Mouse (Mus musculus): ENCODE results near the gene Sept1. TPM values are rescaled to one million over a fixed set of nuclear protein-coding genes. Genes with fewer than 3 reads are reported as not detected.

Sept1 gene
- polyA plus RNA-seq, 1 experiment: 170 TPM

DNA sequence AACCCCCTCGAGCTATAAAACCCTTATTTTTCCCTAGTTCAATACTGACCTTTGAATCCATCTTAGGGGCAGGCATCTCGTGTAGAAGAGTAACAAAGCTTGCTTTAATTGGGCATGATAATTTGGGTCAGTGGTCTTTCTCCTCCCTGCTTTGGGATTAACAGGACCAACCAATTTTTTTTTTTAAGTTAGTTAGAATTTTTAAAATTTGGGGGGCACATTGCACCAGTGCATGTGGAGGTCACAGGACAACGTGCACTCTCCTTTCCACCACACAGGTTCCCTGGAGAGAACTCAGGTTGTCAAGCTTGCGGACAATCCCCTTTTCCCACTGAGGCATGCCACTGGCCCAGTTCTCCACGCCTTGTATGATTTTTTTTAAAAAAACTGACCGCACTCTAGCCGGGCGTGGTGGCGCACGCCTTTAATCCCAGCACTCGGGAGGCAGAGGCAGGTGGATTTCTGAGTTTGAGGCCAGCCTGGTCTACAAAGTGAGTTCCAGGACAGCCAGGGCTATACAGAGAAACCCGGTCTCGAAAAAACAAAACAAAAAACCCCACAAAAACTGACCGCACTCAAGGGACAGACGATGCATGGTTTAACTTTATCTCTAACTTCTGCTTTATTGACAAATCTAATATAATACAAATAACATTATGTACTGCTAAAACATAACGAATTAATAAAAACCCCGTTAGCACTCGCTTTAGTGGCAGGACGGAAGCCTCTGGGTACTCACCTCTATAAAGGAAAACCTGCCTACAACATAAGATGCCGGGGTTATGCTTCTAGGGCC, 906 bp downstream of the Sept1 start:
- TF ChIP-seq GATA1 (IDR thresholded peaks at IDR 0.05; ENCODE audit: low read length): no peak

GRCm38 (mm10) chr7:127231376-127231775, 1.6 kb downstream of the Sept1 start:
- TF ChIP-seq GATA1 (IDR thresholded peaks at IDR 0.05; ENCODE audit: low read length): no peak

GRCm38 (mm10) chr7:127228615-127229303, 4.2 kb downstream of the Sept1 start:
- no peak for TF ChIP-seq GATA1 (IDR thresholded peaks at IDR 0.05; ENCODE audit: low read length)

- TF ChIP-seq GATA1 (IDR thresholded peaks at IDR 0.05; ENCODE audit: low read length): no peak
These were observed 7.6 kb downstream of the Sept1 start for GRCm38 (mm10) chr7:127225147-127225995.

- TF ChIP-seq GATA1 (IDR thresholded peaks at IDR 0.05; ENCODE audit: low read length): no peak
These were observed 8.3 kb downstream of the Sept1 start for GRCm38 (mm10) chr7:127224616-127225015.

- no peak for TF ChIP-seq GATA1 (IDR thresholded peaks at IDR 0.05; ENCODE audit: low read length)
These were observed 9.1 kb downstream of the Sept1 start for GRCm38 (mm10) chr7:127223515-127224478.

DNA sequence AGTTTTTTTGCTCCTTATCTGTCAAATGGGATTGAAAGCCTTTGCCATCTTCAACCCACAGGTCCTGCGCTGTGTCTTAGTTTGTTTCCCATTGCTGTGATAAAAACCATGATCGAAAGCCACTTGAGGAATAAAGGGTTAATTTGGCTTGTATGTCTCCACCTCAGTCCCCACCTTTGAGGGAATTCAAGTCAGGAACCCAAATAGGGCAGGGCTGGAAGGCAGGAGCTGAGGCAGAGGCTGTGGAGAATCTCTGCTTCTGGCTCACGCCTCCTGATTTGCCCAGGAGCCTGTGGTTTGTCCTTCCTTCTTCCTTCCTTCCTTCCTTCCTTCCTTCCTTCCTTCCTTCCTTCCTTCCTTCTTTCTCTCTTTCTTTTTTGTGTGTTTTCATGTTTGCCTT, 9.8 kb downstream of the Sept1 start:
- TF ChIP-seq GATA1 (IDR thresholded peaks at IDR 0.05; ENCODE audit: low read length): no peak

DNA sequence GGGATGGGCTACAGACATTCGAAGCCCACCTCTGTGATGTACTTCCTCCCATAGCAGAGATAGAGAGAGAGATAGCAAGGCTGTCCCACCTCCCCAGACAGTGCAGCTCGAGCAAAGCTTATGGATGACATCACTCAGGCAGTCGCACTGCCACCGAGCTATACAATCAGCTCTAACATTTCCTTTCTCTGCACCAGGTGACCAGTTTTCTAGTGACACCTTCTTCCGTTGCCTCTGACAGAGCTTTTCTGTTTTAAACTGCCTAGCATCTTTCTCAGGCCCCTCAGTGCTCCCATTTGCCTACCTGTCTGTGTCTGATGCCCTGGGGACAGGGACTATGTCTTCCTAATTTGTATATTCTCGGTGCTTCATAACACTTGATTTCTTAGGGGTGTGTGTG, 12.5 kb downstream of the Sept1 start:
- no peak for TF ChIP-seq GATA1 (IDR thresholded peaks at IDR 0.05; ENCODE audit: low read length)

DNA sequence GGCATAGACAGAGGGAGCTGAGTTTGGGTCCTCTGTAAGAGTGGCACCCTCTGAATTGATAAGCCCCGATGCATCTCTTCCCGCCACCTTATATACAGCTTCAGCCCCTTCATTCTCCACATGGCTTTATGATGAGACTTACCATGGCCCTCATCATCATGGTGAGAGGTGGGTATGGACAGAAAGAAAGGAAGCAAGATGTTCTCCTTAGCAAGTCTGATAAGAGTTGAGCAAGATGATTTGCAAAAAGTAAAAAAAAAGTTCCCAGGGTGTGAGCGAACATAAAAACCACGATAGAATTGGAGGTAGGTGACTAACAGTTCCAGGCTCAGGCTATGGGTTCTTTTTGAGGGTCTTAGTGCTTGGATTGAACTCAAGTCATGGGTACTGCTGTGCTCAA, 14.3 kb downstream of the Sept1 start:
- no peak for TF ChIP-seq GATA1 (IDR thresholded peaks at IDR 0.05; ENCODE audit: low read length)

DNA sequence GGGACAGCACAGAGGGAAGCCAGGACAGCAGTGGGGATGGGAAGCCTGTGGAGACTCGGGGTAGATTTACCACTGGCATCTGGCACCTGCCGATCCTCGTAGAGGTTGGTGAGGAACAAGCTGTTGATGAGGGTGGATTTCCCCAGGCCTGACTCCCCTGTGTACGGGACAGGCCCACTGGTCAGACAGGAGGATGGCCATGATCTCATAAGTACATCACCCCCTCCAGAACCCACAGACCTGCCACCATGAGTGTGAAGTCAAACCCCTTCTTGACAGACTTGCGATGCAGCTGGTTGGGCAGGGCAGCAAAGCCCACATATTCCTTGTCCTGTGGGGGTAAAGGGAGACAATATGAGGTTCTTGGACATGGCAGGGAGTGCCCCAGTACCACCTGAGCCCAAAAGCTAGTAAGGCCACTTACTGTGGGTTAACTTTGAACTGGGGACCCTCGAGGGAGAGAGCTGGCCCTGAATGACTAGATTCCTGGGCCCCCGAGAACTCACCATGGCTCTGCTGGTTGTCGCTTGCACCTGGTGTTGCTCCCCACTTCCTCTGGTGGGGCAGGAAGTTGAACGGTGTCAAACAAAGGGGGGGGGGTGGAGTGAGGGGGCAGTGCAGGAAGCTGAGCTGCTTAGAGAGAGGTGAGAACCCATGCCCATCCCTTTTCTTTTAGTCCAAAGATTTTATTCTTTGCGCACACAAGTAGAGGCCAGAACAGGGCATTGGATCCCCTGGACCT, 14.9 kb downstream of the Sept1 start:
- no peak for TF ChIP-seq GATA1 (IDR thresholded peaks at IDR 0.05; ENCODE audit: low read length)

DNA sequence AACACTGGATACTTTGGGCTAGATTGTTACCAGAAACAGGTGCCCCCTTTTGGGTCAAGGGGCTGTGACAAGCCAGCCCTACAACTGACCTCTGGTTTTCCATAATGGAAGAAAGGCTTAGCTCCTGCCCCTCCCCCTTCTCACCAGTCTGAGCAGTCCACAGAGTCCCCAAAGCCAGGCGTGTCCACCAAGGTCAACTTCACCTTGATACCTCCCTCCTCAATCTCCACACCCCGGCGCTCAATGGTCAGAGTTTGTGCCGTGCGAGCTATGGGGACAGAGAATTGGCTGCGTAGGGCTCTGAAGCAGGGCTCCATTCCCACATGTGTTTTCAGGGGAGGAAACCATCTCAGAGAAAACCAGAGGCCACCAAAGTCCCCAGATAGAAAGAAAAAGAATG, 15.5 kb downstream of the Sept1 start:
- TF ChIP-seq GATA1 (IDR thresholded peaks at IDR 0.05; ENCODE audit: low read length): no peak

- TF ChIP-seq GATA1 (IDR thresholded peaks at IDR 0.05; ENCODE audit: low read length): no peak
These were observed 16.6 kb downstream of the Sept1 start for GRCm38 (mm10) chr7:127216307-127216706.

DNA sequence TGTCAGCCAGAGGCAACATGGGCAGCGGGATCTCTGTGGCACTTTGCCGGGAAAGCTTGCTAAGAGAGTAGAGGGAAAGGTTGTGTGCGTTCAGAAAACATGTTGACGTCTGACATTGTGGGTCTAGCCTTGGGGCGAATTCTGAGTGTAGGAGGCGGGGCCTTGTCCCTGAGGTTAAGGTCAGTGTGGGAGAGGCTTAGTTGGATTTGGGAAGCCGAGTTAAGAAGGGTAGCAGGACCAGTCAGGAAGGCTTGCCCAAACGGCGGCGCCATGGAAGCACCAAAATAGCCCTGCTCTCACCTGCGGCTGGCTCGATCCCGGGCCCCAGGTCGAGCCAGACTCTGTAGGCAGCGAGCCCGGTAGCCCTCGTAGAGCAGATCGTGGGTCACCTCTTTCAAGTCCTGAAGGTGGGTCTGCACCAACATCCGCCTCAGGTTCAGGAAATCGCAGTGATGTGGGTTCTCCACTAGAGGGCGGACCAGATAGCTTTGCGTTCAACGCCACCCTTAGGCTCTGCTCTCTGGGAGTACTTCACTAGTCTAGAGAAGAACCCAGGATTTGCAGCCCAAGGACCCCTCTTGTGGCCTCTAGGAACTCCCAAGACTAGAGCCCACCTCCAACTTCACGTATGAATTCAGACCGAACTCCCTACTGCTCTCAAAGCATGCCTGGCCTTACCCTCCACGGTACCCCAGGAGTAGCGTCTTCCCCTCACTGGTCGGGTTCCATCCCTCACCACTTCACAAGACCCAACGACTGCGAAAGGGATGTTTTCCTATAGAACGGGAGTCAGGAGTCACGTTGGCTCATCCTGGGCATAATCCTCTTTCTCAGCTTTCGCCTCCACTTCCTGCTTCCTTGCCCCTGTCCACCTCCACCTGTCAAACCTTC, 17.7 kb downstream of the Sept1 start:
- TF ChIP-seq GATA1 (IDR thresholded peaks at IDR 0.05; ENCODE audit: low read length): no peak

All from G1E-ER4 (cell line).